Mouse (Mus musculus): ENCODE data around the gene Chil5.
"Not testable (repeated sequence)": the region's sequence is repeated elsewhere in the genome, so short reads cannot be mapped to it uniquely, and the experiment has no call there.

DNA sequence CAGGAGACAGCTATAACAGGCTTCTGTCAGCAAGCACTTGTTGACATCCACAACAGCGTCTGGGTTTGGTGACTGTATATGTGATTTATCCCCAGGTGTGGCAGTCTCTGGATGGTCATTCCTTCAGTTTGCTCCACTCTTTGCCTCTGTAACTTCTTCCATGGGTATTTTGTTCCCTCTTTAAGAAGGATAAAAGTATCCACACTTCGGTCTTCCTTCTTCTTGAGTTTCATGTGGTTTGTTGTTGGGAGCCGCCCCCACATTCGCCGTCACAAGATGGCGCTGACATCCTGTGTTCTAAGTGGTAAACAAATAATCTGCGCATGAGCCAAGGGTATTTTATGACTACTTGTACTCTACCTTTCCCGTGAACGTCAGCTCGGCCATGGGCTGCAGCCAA is 29.3 kb downstream of the Chil5 start:
- not testable (repeated sequence) for TF ChIP-seq CTCF (IDR thresholded peaks at IDR 0.05; ENCODE audit: low read depth, low read length); POLR2A (IDR thresholded peaks at IDR 0.05; ENCODE audit: borderline replicate concordance, low read depth, low read length)
